Mouse (Mus musculus) CH12F3 (cell line): Measurements from ENCODE around the gene Olfr115.

Experiments used
- in situ Hi-C: fragments of 300-500 bp; cut with MboI; formaldehyde crosslinking; loops from 2 replicates; pipeline ENCODE4 v1.14.3; 2020; ENCODE audit warnings: low sequenced_read_pairs

The Olfr115 gene

DNA sequence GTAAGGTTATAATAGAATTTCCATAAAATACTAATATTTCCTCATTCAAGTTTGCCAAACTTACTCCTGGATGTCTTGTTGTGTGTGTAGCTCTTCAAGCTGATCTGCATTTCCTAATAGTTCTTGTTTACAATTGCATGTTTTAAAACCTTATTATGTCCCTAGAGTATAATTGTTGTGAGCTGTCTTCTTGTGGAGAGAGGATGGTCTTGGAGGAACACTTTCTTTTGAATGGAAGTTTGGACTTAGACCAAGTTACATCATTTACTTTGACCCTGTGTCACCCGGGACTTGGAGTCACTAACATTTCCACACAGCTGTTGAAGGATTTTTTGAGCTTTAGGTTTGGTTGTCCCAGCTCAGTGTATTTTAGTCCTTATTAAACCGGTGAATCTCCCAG is at the start of gene Olfr115, which contains the start of gene Olfr116:
TSS of gene Olfr115 (minus strand) at position 101 of the 400 bp plus-strand sequence.
TSS of gene Olfr116 (minus strand) at position 191 of the 400 bp plus-strand sequence.
- in situ Hi-C loops = no loop called here

GRCm38 (mm10) chr17:37666688-37667087 is 39.8 kb upstream of the Olfr115 start, which contains the start of gene Olfr118:
TSS of gene Olfr118 (plus strand) at chr17:37666988.
- in situ Hi-C loops = no loop called here

DNA sequence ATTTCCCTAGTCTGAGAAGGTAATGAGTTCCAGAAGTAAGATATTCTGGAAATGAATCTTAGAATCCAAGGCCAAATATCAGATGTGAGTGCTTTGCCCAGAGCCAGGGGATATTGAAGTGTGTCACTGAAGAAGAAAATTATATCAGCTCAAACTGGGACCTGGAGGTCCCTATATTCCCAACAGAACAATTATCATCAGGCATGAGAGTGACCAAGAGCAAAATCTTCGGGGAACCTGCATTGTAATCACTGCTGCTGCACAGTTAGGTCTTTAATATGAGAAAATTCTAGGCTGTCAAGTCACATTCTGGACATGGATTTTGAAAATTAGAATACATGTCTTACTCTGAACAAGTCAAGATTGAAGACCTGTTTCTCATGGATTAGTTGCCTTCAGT is 36.8 kb upstream of the Olfr115 start, which contains the start of gene Olfr117:
TSS of gene Olfr117 (minus strand) at position 101 of the 400 bp plus-strand sequence.
- in situ Hi-C loops = no loop called here

- in situ Hi-C loops = no loop called here
Measured at GRCm38 (mm10) chr17:37592643-37593042, 34.3 kb downstream of the Olfr115 start, which contains the start of gene Olfr114. TSS of gene Olfr114 (minus strand) at chr17:37592743.

DNA sequence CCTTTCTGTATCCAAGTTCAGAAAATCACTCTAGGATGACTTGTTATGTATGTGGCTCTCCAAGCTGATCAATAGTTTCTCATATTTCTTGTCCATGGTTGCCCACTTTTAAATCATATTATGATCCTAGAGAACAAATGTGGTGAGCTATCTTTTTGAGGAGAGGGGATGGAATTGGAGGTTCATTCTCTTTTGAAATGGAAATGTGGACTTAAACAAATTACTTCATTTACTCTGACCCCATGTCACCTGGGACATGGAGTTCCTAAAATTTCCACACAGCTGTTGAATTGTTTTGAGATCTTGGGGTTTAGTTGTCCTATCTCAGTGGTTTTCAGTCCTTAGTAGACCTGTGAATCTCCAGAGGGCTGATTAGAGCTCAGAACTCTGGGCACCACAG is 49.3 kb downstream of the Olfr115 start, which contains the start of gene Olfr113:
TSS of gene Olfr113 (minus strand) at position 101 of the 400 bp plus-strand sequence.
- in situ Hi-C loops = no loop called here

GRCm38 (mm10) chr17:37569351-37569750 is 57.6 kb downstream of the Olfr115 start, which contains the start of gene Olfr112:
TSS of gene Olfr112 (minus strand) at chr17:37569451.
- in situ Hi-C loops = no loop called here
